In the genomic region with DNA sequence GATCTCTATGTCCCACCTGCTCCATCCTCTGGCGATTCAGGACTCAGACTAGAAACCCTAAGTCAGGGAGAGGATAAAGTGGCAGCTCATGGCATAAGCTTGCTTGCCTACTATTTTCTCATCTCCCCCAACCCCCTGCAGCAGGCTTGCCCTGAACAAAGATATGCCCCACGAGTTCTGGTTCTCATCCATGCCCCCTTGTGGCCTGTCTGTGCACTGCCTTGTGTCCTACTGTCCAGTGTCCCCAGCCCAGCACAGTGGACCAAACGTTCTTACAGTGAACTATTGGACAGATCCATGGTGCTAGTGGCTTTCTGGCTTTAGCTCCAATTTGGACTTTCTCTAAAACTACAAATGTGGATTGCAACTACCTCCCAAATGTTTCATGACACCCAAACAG, we compare ENCODE assay signal across 9 mouse cellular contexts. TPM values are rescaled to one million over a fixed set of nuclear protein-coding genes. Genes with fewer than 3 reads are reported as not detected.
A peak's percentile ranks its signal among the peaks of the same experiment; 100 is the strongest.
DNase-seq lines count a peak whose midpoint lies in the region; ATAC-seq and TF ChIP-seq lines count a peak whose summit lies in the region.
"Had no signal": no experiment of that assay in that cellular context is flagged by ENCODE, and none has a peak within 500 bp of the region (broad histone marks: within the 10 kb centered on the region; RNA-seq: fewer than 3 reads in every experiment).

No protein-coding gene starts in this region.

- ATAC-seq in hindbrain, postnatal 0 days: no peak
- no peak for ATAC-seq in hindbrain, embryonic 14.5 days (ENCODE audit: low FRiP score)
- no peak for ATAC-seq in G1E (ENCODE audit: extremely low read depth, insufficient number of reproducible peaks, low FRiP score, poor library complexity, severe bottlenecking)

- no peak overlapping the region for H3K4me3 ChIP-seq in hindbrain, postnatal 0 days (ENCODE audit: low read length)
- no peak overlapping the region for H3K4me3 ChIP-seq in hindbrain, embryonic 14.5 days (replicated peaks; ENCODE audit: low read length)
- no peak overlapping the region for H3K4me3 ChIP-seq in G1E (ENCODE audit: low read depth, low read length)
- H3K4me3 ChIP-seq: neural tube, embryonic 13.5 days had no signal

- WGBS in hindbrain, postnatal 0 days: 60% methylated on average over 3 of the region's 3 CpGs
- WGBS in hindbrain, embryonic 14.5 days: 63% methylated on average over 3 of the region's 3 CpGs

- H3K4me2 ChIP-seq in hindbrain, postnatal 0 days (ENCODE audit: low read depth, low read length): no peak overlapping the region
- H3K4me2 ChIP-seq in hindbrain, embryonic 14.5 days (replicated peaks): no peak overlapping the region
- H3K4me2 ChIP-seq: neural tube, embryonic 13.5 days had no signal

- TF ChIP-seq CTCF in hindbrain, postnatal 0 days (IDR thresholded peaks at IDR 0.05; ENCODE audit: low read depth): peak; percentile 68
- peak; percentile 24; the same call in 1 of the 2 replicates for TF ChIP-seq CTCF in G1E (IDR thresholded peaks at IDR 0.05; ENCODE audit: low read depth, low read length)

- H3K27me3 ChIP-seq in hindbrain, postnatal 0 days (ENCODE audit: insufficient read depth, low read length): no peaks in the 10 kb centered on the region
- H3K27me3 ChIP-seq in hindbrain, embryonic 14.5 days (ENCODE audit: control insufficient read depth, insufficient read depth, low read length): no peaks in the 10 kb centered on the region
- H3K27me3 ChIP-seq in G1E (ENCODE audit: insufficient read depth, low read length): no peaks in the 10 kb centered on the region; the same call in 1 of the 2 replicates
- H3K27me3 ChIP-seq: neural tube, embryonic 13.5 days had no signal

- H3K9me3 ChIP-seq in hindbrain, postnatal 0 days (ENCODE audit: low read length): no peaks in the 10 kb centered on the region
- no peaks in the 10 kb centered on the region for H3K9me3 ChIP-seq in hindbrain, embryonic 14.5 days (ENCODE audit: control insufficient read depth, low read length)
- no peaks in the 10 kb centered on the region for H3K9me3 ChIP-seq in G1E (replicated peaks)
- H3K9me3 ChIP-seq: neural tube, embryonic 13.5 days had no signal

- DNase-seq in hindbrain, postnatal 0 days (ENCODE audit: low spot score): peak; percentile 20
- DNase-seq in hindbrain, embryonic 14.5 days (ENCODE audit: low spot score): no peak
- DNase-seq in 3T3-L1 (ENCODE audit: low read depth, low spot score) (peak; percentile 55), G1E (ENCODE audit: low spot score) (peak; percentile 8)
- DNase-seq in embryo, embryonic 10.5 days (ENCODE audit: low spot score): peak; percentile 32
- peak; percentile 46 for DNase-seq in lung, postnatal 14 days
- no peak for DNase-seq in right cerebral cortex, postnatal 14 days
- no peak for DNase-seq in thymus, adult 18-20 months

- H3K9ac ChIP-seq in hindbrain, postnatal 0 days (replicated peaks; ENCODE audit: low read length): no peak overlapping the region
- no peak overlapping the region for H3K9ac ChIP-seq in hindbrain, embryonic 14.5 days
- H3K9ac ChIP-seq: neural tube, embryonic 13.5 days had no signal

- H3K27ac ChIP-seq in hindbrain, postnatal 0 days: no peak overlapping the region
- H3K27ac ChIP-seq in hindbrain, embryonic 14.5 days: no peak overlapping the region
- H3K27ac ChIP-seq: neural tube, embryonic 13.5 days had no signal

- no peaks in the 10 kb centered on the region for H3K4me1 ChIP-seq in hindbrain, postnatal 0 days (ENCODE audit: insufficient read depth, low read length)
- no peaks in the 10 kb centered on the region for H3K4me1 ChIP-seq in hindbrain, embryonic 14.5 days (replicated peaks; ENCODE audit: control insufficient read depth, insufficient read depth, low read length)
- no peaks in the 10 kb centered on the region for H3K4me1 ChIP-seq in G1E (ENCODE audit: insufficient read depth, low read depth, low read length)
- H3K4me1 ChIP-seq: neural tube, embryonic 13.5 days had no signal

- H3K36me3 ChIP-seq in hindbrain, postnatal 0 days (ENCODE audit: insufficient read depth, low read length): no peaks in the 10 kb centered on the region
- no peaks in the 10 kb centered on the region for H3K36me3 ChIP-seq in hindbrain, embryonic 14.5 days (replicated peaks; ENCODE audit: control insufficient read depth, insufficient read depth)
- no peaks in the 10 kb centered on the region for H3K36me3 ChIP-seq in G1E (replicated peaks)
- H3K36me3 ChIP-seq: neural tube, embryonic 13.5 days had no signal

RNA-seq across cellular contexts. Expression of a gene that starts 50.7 kb away (rescaled TPM):
- 2.4 and 2.6 TPM in 2 replicates for total RNA-seq in hindbrain, postnatal 0 days (2014; rRNA removed)
- polyA plus RNA-seq in hindbrain, postnatal 0 days (2015; fragmentation: Nextera tagmentation; extraction: Ambion mirVana): 2.5 and 3.1 TPM in 2 replicates
- polyA plus RNA-seq in hindbrain, embryonic 14.5 days (2014; fragmentation: Nextera tagmentation; extraction: Ambion mirVana): 2.6 and 2.7 TPM in 2 replicates
- total RNA-seq in G1E (2014; fragmentation: Nextera tagmentation): not detected in 2 replicates
- total RNA-seq in G1E (2017): under 0.01 and 0.05 TPM in 2 replicates
- polyA plus RNA-seq in G1E (2012): not detected in 2 replicates

Comparison
In these comparisons a context has a peak if more than half of its experiments do, and no peak if none do; other contexts are left out.
1. DNase-seq: peak in hindbrain, postnatal 0 days (single experiment), 3T3-L1 (single experiment), G1E (single experiment), embryo, embryonic 10.5 days (single experiment) and lung, postnatal 14 days (single experiment); none in hindbrain, embryonic 14.5 days (single experiment), right cerebral cortex, postnatal 14 days (single experiment) and thymus, adult 18-20 months (0 of 2).